Mouse (Mus musculus) spleen, adult 18-20 months (tissue): ENCODE data around the gene Clec4f.

Experiments used
- DNase-seq, 2 experiments: peaks; one replicate each; pipeline ENCODE4 v3.0.0; 2022; ENCODE audit warnings: mixed read lengths in 2 of 2

Clec4f gene

DNA sequence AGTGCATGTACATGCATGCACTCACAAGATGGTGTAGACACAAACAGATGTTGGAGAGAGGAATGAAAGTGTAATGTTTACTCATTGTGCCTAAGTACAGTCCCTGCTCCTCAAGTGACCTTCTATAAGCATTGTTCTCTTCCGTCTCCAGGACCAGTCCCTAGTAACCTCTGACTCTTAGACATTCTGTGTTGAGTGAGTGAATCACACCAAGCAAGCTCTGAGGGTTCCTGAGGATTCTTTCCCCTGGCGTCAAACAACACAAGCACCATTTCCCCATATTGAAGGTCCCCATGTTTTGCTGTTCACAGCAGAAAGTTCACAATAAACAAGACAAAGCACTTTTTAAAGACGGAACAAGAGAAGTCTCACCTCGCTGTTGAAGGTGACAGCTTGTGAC is 24.2 kb downstream of the Clec4f start:
- no peak for DNase-seq

DNA sequence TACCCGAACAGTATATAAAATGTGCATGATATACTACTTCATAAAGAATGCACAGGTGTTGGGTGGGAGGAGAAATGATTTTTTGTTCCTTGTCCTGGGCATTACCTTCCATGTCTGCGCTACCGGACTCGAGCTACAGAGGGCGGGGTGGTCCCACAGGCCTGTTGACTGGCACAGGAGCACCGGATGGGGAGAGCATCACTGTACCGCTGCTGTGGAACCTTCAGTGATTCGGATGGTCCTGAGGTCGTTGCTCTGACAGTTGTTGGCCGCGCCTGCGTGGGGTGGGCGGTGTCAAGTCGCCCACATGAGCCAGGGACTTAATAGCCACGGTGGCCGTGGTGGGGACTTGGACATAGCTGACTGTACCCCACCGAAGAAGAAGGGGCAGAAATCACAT is 29.2 kb downstream of the Clec4f start:
- DNase-seq, result no peak

DNA sequence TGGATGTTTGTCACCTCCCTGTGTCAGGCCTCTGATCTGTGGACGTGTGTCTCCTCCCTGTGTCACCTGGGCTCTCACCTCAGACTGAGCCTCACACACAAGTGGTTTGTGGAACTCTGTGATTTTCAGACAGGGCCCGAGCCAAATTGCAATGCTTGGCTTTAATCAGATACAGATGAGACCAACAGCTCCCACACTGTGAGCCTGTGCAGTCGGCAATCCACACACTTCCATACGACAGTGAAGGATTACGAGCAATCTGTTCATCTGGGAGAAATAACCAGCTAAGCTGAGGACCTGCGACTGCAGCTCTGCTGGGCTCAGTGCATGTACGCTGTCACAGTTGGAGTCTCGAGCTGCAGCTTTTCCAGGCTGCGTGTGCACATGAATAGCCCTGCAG is 36.0 kb downstream of the Clec4f start:
- DNase-seq, result no peak

DNA sequence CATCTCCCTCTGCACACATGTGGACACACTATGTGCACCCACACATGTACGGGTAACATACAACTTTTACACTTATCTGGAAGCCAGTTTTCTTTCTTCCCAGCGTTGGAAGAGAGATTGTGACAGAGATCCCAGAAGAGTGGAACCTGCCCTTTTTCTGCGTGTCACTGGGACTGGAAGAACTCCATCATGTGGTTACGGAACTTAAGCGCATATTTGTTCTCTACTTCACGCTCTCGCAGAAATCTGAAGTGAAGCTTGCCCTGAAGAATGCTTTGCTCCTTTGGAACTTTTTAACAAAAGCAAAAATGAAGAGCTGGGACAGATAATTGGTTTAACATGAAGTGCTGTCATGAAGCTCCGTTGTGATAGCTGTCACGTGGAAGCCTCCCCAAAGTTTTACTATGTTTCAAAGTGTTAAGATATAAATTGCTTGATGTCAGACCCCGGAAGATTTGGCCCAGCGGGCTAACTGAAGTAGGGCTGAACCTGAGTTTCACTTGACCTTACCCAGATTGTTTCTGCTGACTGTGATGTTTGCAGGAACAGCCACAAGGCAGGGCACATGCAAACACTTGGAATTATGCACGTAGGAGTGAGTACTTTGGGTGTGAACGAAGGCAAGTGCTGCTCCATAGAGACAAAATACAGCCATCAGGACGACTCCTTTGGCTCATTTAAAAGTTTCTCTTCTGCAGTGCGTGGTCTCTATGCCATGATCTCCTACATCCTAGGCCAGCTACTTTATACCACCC is 38.2 kb downstream of the Clec4f start:
- DNase-seq, result no peak

DNA sequence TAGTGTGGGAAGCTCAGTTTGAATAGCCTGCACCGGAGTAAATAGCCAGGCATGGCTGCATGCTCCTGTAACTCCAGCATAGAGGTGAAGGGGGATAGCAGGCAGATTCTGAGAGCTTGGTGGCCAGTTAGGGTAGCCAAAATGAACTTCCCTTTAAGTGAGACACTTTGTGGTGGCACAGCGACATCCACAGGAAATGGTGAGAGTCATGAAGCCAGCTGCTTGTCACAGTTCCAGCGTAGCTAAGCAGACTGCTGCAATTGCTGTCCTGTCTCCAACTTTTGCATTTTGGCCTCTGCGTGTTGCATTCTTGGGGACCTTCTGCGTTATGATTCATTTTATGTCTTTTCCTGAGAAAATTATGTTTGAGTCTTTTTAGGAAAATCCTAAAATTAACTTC is 39.5 kb downstream of the Clec4f start:
- peak in 1 of 2 experiments; percentile 3 for DNase-seq

DNA sequence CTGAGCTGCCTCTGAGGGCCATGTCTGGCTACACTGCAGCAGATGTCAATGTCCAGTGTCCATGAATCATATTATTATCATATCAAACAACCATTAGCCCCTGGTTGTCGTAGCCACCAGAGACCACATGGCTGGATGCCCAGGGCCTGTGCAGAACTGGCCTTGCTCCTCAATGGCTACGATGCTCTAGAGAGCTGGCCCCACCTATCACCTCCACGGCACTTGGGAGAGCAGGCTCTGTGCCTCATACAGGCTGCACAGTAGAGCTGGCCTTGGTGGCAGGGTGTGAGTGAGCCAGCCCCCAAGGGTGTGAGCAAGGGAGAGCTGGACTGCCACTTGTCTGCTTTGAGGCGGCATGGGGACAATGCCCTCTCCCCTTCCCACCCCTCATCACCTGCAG is 41.5 kb downstream of the Clec4f start:
- DNase-seq, result no peak

DNA sequence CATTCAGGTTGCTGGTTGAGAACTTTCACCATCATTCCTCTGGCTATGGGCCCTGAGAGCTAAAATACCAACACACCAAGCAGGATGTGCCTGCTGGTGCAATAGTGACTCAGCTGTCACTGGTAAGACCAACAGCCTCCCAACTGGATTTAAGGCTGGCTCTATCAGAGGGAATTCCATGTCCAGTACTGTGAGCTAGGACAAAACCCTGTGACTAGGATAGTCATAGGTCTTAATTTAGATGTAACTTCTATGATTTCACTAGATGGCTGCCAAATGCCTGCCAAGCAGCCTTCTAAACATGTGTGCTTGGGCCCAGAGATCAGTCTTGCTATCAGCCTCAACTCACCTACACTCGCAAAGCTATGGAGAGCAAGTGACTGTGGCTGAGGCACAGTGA is 43.0 kb downstream of the Clec4f start:
- no peak for DNase-seq

DNA sequence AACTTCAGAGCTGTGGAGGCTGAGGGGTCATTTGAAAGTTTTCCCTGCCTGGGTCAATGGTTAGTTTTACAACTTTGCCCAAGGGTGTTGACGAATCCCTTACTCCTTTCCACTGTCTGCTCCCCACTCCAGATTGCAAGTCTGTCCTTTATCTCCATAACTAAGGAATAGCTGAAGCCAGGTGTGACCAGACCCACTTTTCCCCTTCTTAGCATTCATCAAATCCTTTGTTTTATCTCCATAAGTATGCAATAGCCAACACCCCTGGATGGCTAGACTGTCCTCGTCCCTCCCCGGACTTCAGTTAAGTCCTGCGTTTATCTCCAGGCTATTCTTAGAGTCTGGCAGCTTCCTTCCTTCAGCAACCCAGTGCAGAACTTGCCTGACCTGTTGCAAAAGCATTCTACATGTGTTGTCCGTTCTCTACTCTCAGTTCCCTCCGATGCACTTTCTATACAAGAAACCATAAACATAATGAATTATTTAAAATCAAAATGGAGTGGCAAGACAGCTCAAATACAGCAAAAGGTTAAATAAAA is 56.3 kb downstream of the Clec4f start:
- DNase-seq, result no peak

DNA sequence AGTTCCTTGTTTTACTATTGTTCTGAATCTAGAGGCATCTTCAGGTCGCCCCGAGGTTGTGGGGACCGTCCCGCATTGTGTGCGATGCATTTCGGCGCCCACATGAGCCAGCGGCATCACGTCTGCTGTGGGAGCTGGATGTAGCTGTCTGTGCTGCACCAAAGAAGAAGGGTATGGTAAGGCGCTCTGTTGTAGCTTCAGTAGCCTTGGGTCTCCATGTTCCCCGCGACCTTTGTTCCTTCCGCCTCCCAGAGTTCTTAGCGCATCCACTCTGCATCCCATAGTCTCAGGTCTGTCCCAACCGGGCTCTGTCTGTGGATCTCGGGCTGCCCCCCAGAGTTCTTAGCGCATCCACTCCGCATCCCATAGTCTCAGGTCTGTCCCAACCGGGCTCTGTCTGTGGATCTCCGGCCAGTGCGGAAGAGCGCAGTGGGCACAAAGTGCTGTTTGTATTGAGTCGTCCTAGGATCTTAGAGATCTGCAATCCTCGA is 56.9 kb downstream of the Clec4f start:
- DNase-seq, result no peak

DNA sequence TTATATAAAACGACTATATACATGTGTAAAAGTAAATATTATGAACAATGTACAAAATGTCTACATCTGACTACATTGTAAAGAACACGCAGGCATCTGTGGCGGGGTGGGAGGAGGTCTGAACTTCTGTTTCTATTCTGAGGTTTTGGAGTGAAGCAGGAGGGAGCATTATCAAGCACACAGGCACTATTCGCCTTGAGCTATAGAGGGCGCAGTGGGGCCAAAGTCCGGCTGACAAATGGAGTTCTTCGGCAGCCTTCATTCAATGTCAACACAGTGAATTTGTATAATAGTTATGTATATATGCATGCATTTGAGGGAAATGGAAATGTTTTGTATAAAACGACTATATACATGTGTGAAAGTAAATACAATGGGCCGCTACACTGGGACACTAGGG is 57.3 kb downstream of the Clec4f start:
- DNase-seq, result peak in 1 of 2 experiments; percentile 27

DNA sequence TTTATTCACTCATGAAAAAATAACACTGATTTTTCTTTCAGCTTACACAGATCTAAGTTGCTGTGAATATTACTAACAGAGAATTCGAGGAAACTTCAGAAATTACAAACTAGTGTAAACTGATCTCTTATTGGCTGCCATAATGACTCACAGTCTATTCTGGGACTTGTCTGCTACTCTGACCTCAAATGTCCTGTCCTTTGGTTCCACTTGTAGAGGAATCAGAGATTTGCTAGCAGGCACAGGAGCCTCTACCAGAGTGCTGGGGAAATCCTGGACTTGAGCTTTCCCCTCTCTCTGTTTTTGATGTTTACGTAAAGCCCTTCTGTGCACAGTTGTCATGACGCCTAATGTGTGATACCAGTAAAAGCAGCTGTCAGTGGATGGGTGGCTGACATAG is 58.0 kb downstream of the Clec4f start:
- no peak for DNase-seq

DNA sequence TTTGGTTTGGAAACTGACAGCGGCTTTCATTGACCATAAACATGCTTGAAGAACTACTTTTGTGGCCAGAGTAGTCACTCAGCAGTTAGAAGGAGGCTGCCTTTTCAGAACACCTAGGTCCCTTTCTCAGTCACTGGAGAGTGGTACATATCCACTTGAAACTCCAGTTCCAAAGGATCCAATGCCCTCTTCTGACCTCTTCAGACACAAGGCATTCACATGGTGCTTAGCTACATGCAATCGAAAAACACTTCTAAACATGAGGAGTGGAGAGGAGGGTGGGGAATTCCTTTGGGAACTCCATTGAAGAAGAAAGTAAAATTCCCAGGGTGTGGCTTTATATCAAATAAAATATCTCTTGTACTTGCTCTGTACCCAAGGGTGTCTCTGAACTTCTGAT is 61.0 kb downstream of the Clec4f start:
- no peak for DNase-seq
